Comparison of ENCODE assay signal across 9 mouse cellular contexts in genomic region chr9:107640257-107640772, GRCm38 (mm10). TPM values are rescaled to one million over a fixed set of nuclear protein-coding genes. Genes with fewer than 3 reads are reported as not detected.
DNase-seq lines count a peak whose midpoint lies in the region; ATAC-seq lines count a peak whose summit lies in the region.
"Had no signal": no experiment of that assay in that cellular context is flagged by ENCODE, and none has a peak within 500 bp of the region (broad histone marks: within the 10 kb centered on the region; RNA-seq: fewer than 3 reads in every experiment).

No protein-coding gene starts in this region.

- 0 out of 2 replicates have a peak, but pooled peaks cover 4% of the 10 kb centered on the region for H3K27me3 ChIP-seq in midbrain, embryonic 10.5 days (ENCODE audit: low read depth, poor library complexity, severe bottlenecking)
- no peaks in the 10 kb centered on the region for H3K27me3 ChIP-seq in midbrain, embryonic 14.5 days (ENCODE audit: control insufficient read depth, insufficient read depth, low read length)
- H3K27me3 ChIP-seq in splenic B cell, adult 2 months (ENCODE audit: control insufficient read depth, insufficient read depth, low read length, poor library complexity, severe bottlenecking) = no peaks in the 10 kb centered on the region

- H3K4me1 ChIP-seq in midbrain, embryonic 10.5 days = peaks cover 80% of the 10 kb centered on the region
- peaks cover 23% of the 10 kb centered on the region for H3K4me1 ChIP-seq in midbrain, embryonic 14.5 days (ENCODE audit: control insufficient read depth, insufficient read depth, low read length)

- 30% methylated on average over 8 of the region's 8 CpGs for WGBS in midbrain, embryonic 10.5 days
- WGBS in midbrain, embryonic 14.5 days = 33% methylated on average over 8 of the region's 8 CpGs

- no peaks in the 10 kb centered on the region for H3K9me3 ChIP-seq in midbrain, embryonic 10.5 days (replicated peaks)
- no peaks in the 10 kb centered on the region for H3K9me3 ChIP-seq in midbrain, embryonic 14.5 days (ENCODE audit: control insufficient read depth, low read length)

- ATAC-seq in midbrain, embryonic 14.5 days (ENCODE audit: low FRiP score, low TSS enrichment) = no peak
- peak; percentile 63 for ATAC-seq in common myeloid progenitor, adult 5-6 weeks (replicated peaks; ENCODE audit: low read depth, poor library complexity, severe bottlenecking)
- ATAC-seq in cerebellum, adult (ENCODE audit: insufficient number of reproducible peaks, low FRiP score, low TSS enrichment) = no peak

- H3K9ac ChIP-seq in midbrain, embryonic 14.5 days (replicated peaks; ENCODE audit: low read length) = no peak overlapping the region
- H3K9ac ChIP-seq: liver, embryonic 14.5 days had no signal

- H3K4me3 ChIP-seq in midbrain, embryonic 10.5 days = peak overlapping the region; percentile 9; the same call in 1 of the 2 replicates
- no peak overlapping the region for H3K4me3 ChIP-seq in midbrain, embryonic 14.5 days (replicated peaks; ENCODE audit: low read depth, low read length)

- no peak overlapping the region for H3K4me2 ChIP-seq in midbrain, embryonic 14.5 days (ENCODE audit: low read length)

- H3K27ac ChIP-seq in midbrain, embryonic 10.5 days (replicated peaks) = peak overlapping the region; percentile 83
- H3K27ac ChIP-seq in midbrain, embryonic 14.5 days (replicated peaks; ENCODE audit: low read depth, low read length) = no peak overlapping the region
- H3K27ac ChIP-seq: liver, embryonic 14.5 days had no signal

- DNase-seq in midbrain, embryonic 10.5 days (ENCODE audit: low spot score) = no peak
- DNase-seq in midbrain, embryonic 14.5 days = no peak
- DNase-seq in liver = peak; percentile 36
- DNase-seq in splenic B cell, adult 2 months (ENCODE audit: low read depth, low spot score) = peak; percentile 83
- no peak for DNase-seq in ovary, adult 18-20 months (ENCODE audit: low spot score)
- DNase-seq in layer of hippocampus, postnatal 25 days (ENCODE audit: extremely low spot score in 1 of 2, low spot score in 1 of 2) = no peak

- no peaks in the 10 kb centered on the region for H3K36me3 ChIP-seq in midbrain, embryonic 10.5 days
- no peaks in the 10 kb centered on the region for H3K36me3 ChIP-seq in midbrain, embryonic 14.5 days (ENCODE audit: control insufficient read depth, insufficient read depth, low read length)
- no peaks in the 10 kb centered on the region for H3K36me3 ChIP-seq in splenic B cell, adult 2 months (ENCODE audit: control insufficient read depth, insufficient read depth, low read length, poor library complexity, severe bottlenecking)

RNA-seq across cellular contexts. Expression of gene Gnai2, which starts 5.1 kb away (rescaled TPM):
- polyA plus RNA-seq in midbrain, embryonic 10.5 days (2016; fragmentation: Nextera tagmentation; extraction: Ambion mirVana) = 629 and 656 TPM in 2 replicates
- polyA plus RNA-seq in midbrain, embryonic 14.5 days (2014; fragmentation: Nextera tagmentation; extraction: Ambion mirVana) = 284 and 326 TPM in 2 replicates
- 319 and 345 TPM in 2 replicates for total RNA-seq in common myeloid progenitor, adult 5-6 weeks (2017)
- total RNA-seq in layer of hippocampus, postnatal 25 days (2021) = 100 to 1,000 TPM; 208 to 223 TPM

RNA-seq across cellular contexts. Expression of gene Slc38a3, which starts 29.0 kb away (rescaled TPM):
- polyA plus RNA-seq in midbrain, embryonic 10.5 days (2016; fragmentation: Nextera tagmentation; extraction: Ambion mirVana) = 9.3 and 11.6 TPM in 2 replicates
- polyA plus RNA-seq in midbrain, embryonic 14.5 days (2014; fragmentation: Nextera tagmentation; extraction: Ambion mirVana) = 20.4 and 31.9 TPM in 2 replicates
- total RNA-seq in common myeloid progenitor, adult 5-6 weeks (2017) = not detected in 2 replicates
- total RNA-seq in layer of hippocampus, postnatal 25 days (2021) = 10 to 100 TPM; 57.8 to 66.2 TPM

RNA-seq across cellular contexts. Expression of gene Sema3b, which starts 31.3 kb away (rescaled TPM):
- polyA plus RNA-seq in midbrain, embryonic 10.5 days (2016; fragmentation: Nextera tagmentation; extraction: Ambion mirVana) = 1.8 and 3.2 TPM in 2 replicates
- polyA plus RNA-seq in midbrain, embryonic 14.5 days (2014; fragmentation: Nextera tagmentation; extraction: Ambion mirVana) = 1.5 and 3.2 TPM in 2 replicates
- total RNA-seq in common myeloid progenitor, adult 5-6 weeks (2017) = not detected in 2 replicates
- total RNA-seq in layer of hippocampus, postnatal 25 days (2021) = 1 to 10 TPM; 2.2 to 2.7 TPM

RNA-seq across cellular contexts. Expression of gene Gnat1, which starts 39.2 kb away (rescaled TPM):
- polyA plus RNA-seq in midbrain, embryonic 10.5 days (2016; fragmentation: Nextera tagmentation; extraction: Ambion mirVana) = 3.2 and 3.6 TPM in 2 replicates
- 0.97 and 2.0 TPM in 2 replicates for polyA plus RNA-seq in midbrain, embryonic 14.5 days (2014; fragmentation: Nextera tagmentation; extraction: Ambion mirVana)
- not detected in 2 replicates for total RNA-seq in common myeloid progenitor, adult 5-6 weeks (2017)
- not detected for total RNA-seq in layer of hippocampus, postnatal 25 days (2021)

RNA-seq across cellular contexts. Expression of gene Ifrd2, which starts 52.9 kb away (rescaled TPM):
- 46.3 and 56.8 TPM in 2 replicates for polyA plus RNA-seq in midbrain, embryonic 10.5 days (2016; fragmentation: Nextera tagmentation; extraction: Ambion mirVana)
- polyA plus RNA-seq in midbrain, embryonic 14.5 days (2014; fragmentation: Nextera tagmentation; extraction: Ambion mirVana) = 14.5 and 15.7 TPM in 2 replicates
- total RNA-seq in common myeloid progenitor, adult 5-6 weeks (2017) = 59.3 and 59.7 TPM in 2 replicates
- 10 to 100 TPM; 11.8 to 16.8 TPM for total RNA-seq in layer of hippocampus, postnatal 25 days (2021)

Comparison
In these comparisons a context has a peak if more than half of its experiments do, and no peak if none do; other contexts are left out.
1. DNase-seq: peak in liver (single experiment) and splenic B cell, adult 2 months (single experiment); none in midbrain, embryonic 10.5 days (single experiment), midbrain, embryonic 14.5 days (single experiment), ovary, adult 18-20 months (single experiment) and layer of hippocampus, postnatal 25 days (0 of 2).
2. RNA of gene Slc38a3, which starts 29.0 kb away (total RNA-seq): 57.8 to 66.2 TPM in layer of hippocampus, postnatal 25 days; not detected in common myeloid progenitor, adult 5-6 weeks; every median in the first group is over 10 times any median in the second.